Mouse (Mus musculus) stomach, embryonic 15.5 days (tissue): ENCODE data around the gene Zfp563. TPM values are rescaled to one million over a fixed set of nuclear protein-coding genes. Genes with fewer than 3 reads are reported as not detected.

ENCODE experiments used
- ATAC-seq: fragments of 200-750 bp; cut with Nextera tagmentation; 2 replicates; pipeline ENCODE4 v1.8.0; 2017; ENCODE audit warnings: low read depth, moderate number of reproducible peaks, moderate TSS enrichment; ENCODE audit not compliant: insufficient read depth, low FRiP score
- H3K27ac ChIP-seq: fragments of 300-500 bp; sonication (generic); 2 replicates; pipeline ENCODE4 v1.5.1; 2015; ENCODE audit warnings: mild to moderate bottlenecking, inconsistent platforms
- H3K27me3 ChIP-seq: fragments of 300-500 bp; sonication (generic); replicated peaks from 2 replicates; pipeline ENCODE4 v1.6.1; 2015; ENCODE audit warnings: inconsistent platforms
- H3K36me3 ChIP-seq: fragments of 300-500 bp; sonication (generic); 2 replicates; pipeline ENCODE4 v1.6.1; 2015; ENCODE audit warnings: inconsistent platforms
- H3K4me1 ChIP-seq: fragments of 300-500 bp; sonication (generic); 2 replicates; pipeline ENCODE4 v1.6.1; 2015; ENCODE audit warnings: inconsistent platforms
- H3K4me2 ChIP-seq: fragments of 300-500 bp; sonication (generic); 2 replicates; pipeline ENCODE4 v1.6.1; 2015; ENCODE audit warnings: mild to moderate bottlenecking, inconsistent platforms
- H3K4me3 ChIP-seq: fragments of 300-500 bp; sonication (generic); replicated peaks from 2 replicates; pipeline ENCODE4 v1.5.1; 2015; ENCODE audit warnings: inconsistent platforms
- H3K9ac ChIP-seq: fragments of 300-500 bp; sonication (generic); 2 replicates; pipeline ENCODE4 v1.6.1; 2015; ENCODE audit warnings: inconsistent platforms
- H3K9me3 ChIP-seq: fragments of 300-500 bp; sonication (generic); 2 replicates; pipeline ENCODE4 v1.6.1; 2016; ENCODE audit warnings: inconsistent platforms
- WGBS: fragments of 180-500 bp; shearing (Covaris S2); methylation state at CpG from one replicate; pipeline ENCODE4 v1.1.7; 2015; 5-methylcytosine and 5-hydroxymethylcytosine counted together
- polyA plus RNA-seq: library from polyadenylated mRNA; unstranded; fragments of >200 nt; fragmentation: Nextera tagmentation; extraction: Ambion mirVana; gene quantifications from 2 replicates; pipeline ENCODE4 v1.2.1, GENCODE M21; 2015

The Zfp563 gene
- 7.8 and 9.1 TPM in 2 replicates for polyA plus RNA-seq

GRCm38 (mm10) chr17:33089220-33089949, at the start of gene Zfp563:
Zfp563 (plus strand) TSS chr17:33089310.
- Histone ChIP-seq H3K4me1 (peaks cover 7% of the 10 kb centered on the region), H3K27ac (peak within 1 kb of the TSS; percentile 90), H3K9me3 (no peaks in the 10 kb centered on the region), H3K4me2 (peak within 1 kb of the TSS; percentile 69), H3K27me3 (no peaks in the 10 kb centered on the region), H3K9ac (peak within 1 kb of the TSS; percentile 61; the same call in 1 of the 2 replicates), H3K36me3 (no peaks in the 10 kb centered on the region), H3K4me3 (peak within 1 kb of the TSS; percentile 69)
- peak; percentile 86 for ATAC-seq
- WGBS = 3% methylated on average over 34 of the region's 34 CpGs

- 11% methylated on average over 1 of the region's 1 CpGs for WGBS
- H3K4me1 ChIP-seq = no peaks in the 10 kb centered on the region
- no peaks in the 10 kb centered on the region for H3K27me3 ChIP-seq
- no peak overlapping the region for H3K9ac ChIP-seq
- no peaks in the 10 kb centered on the region for H3K36me3 ChIP-seq
- H3K9me3 ChIP-seq = no peaks in the 10 kb centered on the region
- H3K27ac ChIP-seq = no peak overlapping the region
- no peak for ATAC-seq
- H3K4me3 ChIP-seq = no peak overlapping the region
- no peak overlapping the region for H3K4me2 ChIP-seq
Observed at GRCm38 (mm10) chr17:33058791-33059190, 30.3 kb upstream of the Zfp563 start.

- Histone ChIP-seq H3K36me3 (no peaks in the 10 kb centered on the region), H3K9me3 (no peaks in the 10 kb centered on the region), H3K4me1 (no peaks in the 10 kb centered on the region), H3K27me3 (no peaks in the 10 kb centered on the region), H3K9ac (no peak overlapping the region), H3K4me2 (no peak overlapping the region), H3K27ac (no peak overlapping the region), H3K4me3 (no peak overlapping the region)
- 0% methylated on average over 1 of the region's 1 CpGs for WGBS
- ATAC-seq = no peak
Observed at GRCm38 (mm10) chr17:33063001-33063400, 26.1 kb upstream of the Zfp563 start.

- no peaks in the 10 kb centered on the region for H3K36me3 ChIP-seq
- no peak for ATAC-seq
- H3K4me3 ChIP-seq = no peak within 1 kb of the TSS
- WGBS = 50% methylated on average over 1 of the region's 1 CpGs
- H3K9me3 ChIP-seq = no peaks in the 10 kb centered on the region
- H3K4me2 ChIP-seq = no peak within 1 kb of the TSS
- H3K27me3 ChIP-seq = no peaks in the 10 kb centered on the region
- H3K27ac ChIP-seq = no peak within 1 kb of the TSS
- no peak within 1 kb of the TSS for H3K9ac ChIP-seq
- H3K4me1 ChIP-seq = no peaks in the 10 kb centered on the region
Observed at GRCm38 (mm10) chr17:33067958-33068357, 21.2 kb upstream of the Zfp563 start, which contains the start of gene 4921501E09Rik. 4921501E09Rik (minus strand) TSS chr17:33068058.

- Histone ChIP-seq H3K36me3 (no peaks in the 10 kb centered on the region), H3K4me2 (peak overlapping the region; percentile 60; the same call in 1 of the 2 replicates), H3K9ac (no peak overlapping the region), H3K27ac (peak overlapping the region; percentile 93; the same call in 1 of the 2 replicates), H3K4me1 (peaks cover 7% of the 10 kb centered on the region), H3K27me3 (no peaks in the 10 kb centered on the region), H3K9me3 (no peaks in the 10 kb centered on the region), H3K4me3 (0 out of 2 replicates have a peak overlapping the region, but pooled peaks have one; percentile 67)
- ATAC-seq = no peak
- WGBS = 41% methylated on average over 1 of the region's 1 CpGs
Observed at GRCm38 (mm10) chr17:33091630-33092029, 2.5 kb downstream of the Zfp563 start.

GRCm38 (mm10) chr17:33092391-33093193, 3.5 kb downstream of the Zfp563 start:
- ATAC-seq = peak; percentile 69
- H3K4me1 ChIP-seq = peaks cover 7% of the 10 kb centered on the region
- no peaks in the 10 kb centered on the region for H3K9me3 ChIP-seq
- H3K27ac ChIP-seq = peak overlapping the region; percentile 93
- no peaks in the 10 kb centered on the region for H3K36me3 ChIP-seq
- no peaks in the 10 kb centered on the region for H3K27me3 ChIP-seq
- H3K4me2 ChIP-seq = peak overlapping the region; percentile 60
- H3K9ac ChIP-seq = peak overlapping the region; percentile 49; the same call in 1 of the 2 replicates
- WGBS = 1% methylated on average over 31 of the region's 31 CpGs
- peak overlapping the region; percentile 67 for H3K4me3 ChIP-seq

- H3K9ac ChIP-seq = no peak overlapping the region
- no peak for ATAC-seq
Observed at GRCm38 (mm10) chr17:33097396-33097795, 8.3 kb downstream of the Zfp563 start.

GRCm38 (mm10) chr17:33124546-33124945, 35.4 kb downstream of the Zfp563 start:
- no peak for ATAC-seq
- H3K4me3 ChIP-seq = no peak overlapping the region
- no peak overlapping the region for H3K27ac ChIP-seq
- H3K36me3 ChIP-seq = no peaks in the 10 kb centered on the region
- H3K4me1 ChIP-seq = no peaks in the 10 kb centered on the region
- H3K4me2 ChIP-seq = no peak overlapping the region
- H3K27me3 ChIP-seq = no peaks in the 10 kb centered on the region
- H3K9ac ChIP-seq = no peak overlapping the region
- no peaks in the 10 kb centered on the region for H3K9me3 ChIP-seq

More at GRCm38 (mm10) chr17:33097396-33097795, 8.3 kb downstream of the Zfp563 start:
- Histone ChIP-seq H3K27me3 (no peaks in the 10 kb centered on the region), H3K4me2 (no peak overlapping the region), H3K4me1 (peaks cover 7% of the 10 kb centered on the region), H3K27ac (no peak overlapping the region), H3K36me3 (no peaks in the 10 kb centered on the region), H3K4me3 (no peak overlapping the region), H3K9me3 (no peaks in the 10 kb centered on the region)
- WGBS = 90% methylated on average over 2 of the region's 2 CpGs

- no peak overlapping the region for H3K9ac ChIP-seq
- no peaks in the 10 kb centered on the region for H3K9me3 ChIP-seq
- 56% methylated on average over 2 of the region's 2 CpGs for WGBS
- ATAC-seq = no peak
- H3K4me2 ChIP-seq = no peak overlapping the region
- no peak overlapping the region for H3K27ac ChIP-seq
- no peaks in the 10 kb centered on the region for H3K4me1 ChIP-seq
- no peak overlapping the region for H3K4me3 ChIP-seq
- no peaks in the 10 kb centered on the region for H3K27me3 ChIP-seq
- H3K36me3 ChIP-seq = no peaks in the 10 kb centered on the region
Observed at GRCm38 (mm10) chr17:33126257-33126656, 37.1 kb downstream of the Zfp563 start.

GRCm38 (mm10) chr17:33139261-33139820, 50.2 kb downstream of the Zfp563 start, which contains the start of gene Morc2b:
Morc2b (minus strand) TSS chr17:33139683.
- Histone ChIP-seq H3K4me3 (no peak within 1 kb of the TSS), H3K4me1 (no peaks in the 10 kb centered on the region), H3K27me3 (no peaks in the 10 kb centered on the region), H3K27ac (no peak within 1 kb of the TSS), H3K9ac (no peak within 1 kb of the TSS), H3K9me3 (no peaks in the 10 kb centered on the region), H3K4me2 (no peak within 1 kb of the TSS), H3K36me3 (no peaks in the 10 kb centered on the region)
- no peak for ATAC-seq
- 73% methylated on average over 18 of the region's 18 CpGs for WGBS
